Mouse (Mus musculus): ENCODE results near the gene Slc7a4. TPM values are rescaled to one million over a fixed set of nuclear protein-coding genes. Genes with fewer than 3 reads are reported as not detected.

Gene Slc7a4
- polyA plus RNA-seq, 1 experiment from 2014 or later, result 25.0 TPM

DNA sequence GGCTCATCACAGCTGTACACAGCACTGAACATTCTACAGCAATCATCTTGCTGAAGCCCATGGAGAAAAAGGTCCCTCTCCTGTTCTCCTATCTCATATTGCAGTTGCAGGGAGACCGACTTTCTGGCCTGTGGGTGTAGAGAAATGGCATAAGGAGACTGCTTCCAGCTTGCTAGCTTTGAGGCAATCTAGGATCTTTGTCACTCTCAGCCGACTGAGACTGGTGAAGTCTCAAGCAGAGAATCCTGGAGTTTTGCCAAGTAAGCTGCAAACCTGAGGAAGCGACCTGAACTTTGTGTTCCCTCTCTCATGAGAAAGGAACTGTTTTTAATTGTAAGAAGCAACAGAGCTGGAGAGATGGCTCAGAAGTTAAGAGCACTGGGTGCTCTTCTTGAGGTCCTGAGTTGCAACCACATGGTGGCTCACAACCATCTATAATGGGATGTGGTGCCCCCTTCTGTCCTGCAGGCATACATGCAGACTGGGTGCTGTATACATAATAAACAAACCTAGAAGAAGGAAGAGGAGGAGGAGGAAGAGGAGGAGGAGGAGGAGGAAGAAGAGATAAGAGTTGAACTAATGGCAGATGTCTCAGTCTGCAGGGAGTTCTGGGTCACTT, 18.0 kb upstream of the Slc7a4 start:
- 54% methylated on average over 3 of the region's 3 CpGs for WGBS
- Histone ChIP-seq H3K4me2 (replicated peaks) (no peak overlapping the region), H3K9me3 (no peaks in the 10 kb centered on the region), H3K36me3 (no peaks in the 10 kb centered on the region), H3K4me1 (replicated peaks) (no peaks in the 10 kb centered on the region), H3K4me3 (replicated peaks) (no peak overlapping the region), H3K9ac (no peak overlapping the region), H3K27me3 (replicated peaks) (no peaks in the 10 kb centered on the region), H3K27ac (no peak overlapping the region)
- ATAC-seq, result no peak

DNA sequence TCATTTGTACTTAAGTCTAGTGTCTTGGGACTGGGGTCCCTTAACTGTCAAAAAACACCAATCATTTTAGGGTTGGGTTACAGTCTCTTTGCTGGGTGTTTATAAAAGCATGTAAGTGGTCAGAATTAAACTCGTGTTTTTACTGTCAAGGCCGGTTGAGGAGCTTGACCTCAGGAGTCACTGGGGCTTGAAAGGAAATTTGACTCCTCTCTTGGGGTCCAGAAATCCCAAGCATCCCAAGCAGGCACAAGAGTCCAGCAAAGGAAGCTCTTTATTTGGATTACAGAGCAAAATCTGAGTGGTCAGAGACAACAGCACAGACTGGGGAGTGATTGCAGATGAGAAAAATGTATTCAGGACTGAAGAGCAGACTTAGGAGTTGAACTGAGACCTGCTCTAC, 7.7 kb upstream of the Slc7a4 start:
- Histone ChIP-seq H3K4me1 (replicated peaks) (no peaks in the 10 kb centered on the region), H3K36me3 (no peaks in the 10 kb centered on the region), H3K27me3 (replicated peaks) (no peaks in the 10 kb centered on the region), H3K4me3 (replicated peaks) (no peak overlapping the region), H3K9me3 (0 out of 2 replicates have a peak, but pooled peaks cover 3% of the 10 kb centered on the region), H3K4me2 (replicated peaks) (no peak overlapping the region), H3K9ac (no peak overlapping the region), H3K27ac (no peak overlapping the region)
- no peak for ATAC-seq
- WGBS, result 22% methylated on average over 2 of the region's 2 CpGs

DNA sequence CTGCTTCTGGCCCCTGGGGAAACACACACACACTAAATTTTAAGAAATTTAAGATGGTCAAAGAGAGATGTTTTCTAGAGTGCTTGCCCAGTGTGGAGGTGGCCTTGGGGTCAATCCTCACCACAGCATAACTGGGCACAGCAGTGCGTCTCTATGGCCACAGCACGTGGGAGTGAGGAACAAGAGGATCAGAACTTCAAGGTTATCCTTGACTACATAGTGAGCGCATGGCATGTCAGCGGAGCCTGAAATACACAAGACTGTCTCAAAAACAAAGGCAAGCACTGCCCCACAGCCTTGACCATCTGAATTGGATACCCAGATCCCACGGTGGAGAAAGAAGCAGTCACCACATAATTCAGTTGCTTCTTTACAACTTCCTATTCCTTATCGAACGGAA, 1.5 kb upstream of the Slc7a4 start:
- 89% methylated on average over 7 of the region's 7 CpGs for WGBS
- Histone ChIP-seq H3K4me2 (replicated peaks) (no peak overlapping the region), H3K9me3 (0 out of 2 replicates have a peak, but pooled peaks cover 3% of the 10 kb centered on the region), H3K4me3 (replicated peaks) (no peak overlapping the region), H3K9ac (no peak overlapping the region), H3K4me1 (replicated peaks) (no peaks in the 10 kb centered on the region), H3K27me3 (replicated peaks) (no peaks in the 10 kb centered on the region), H3K27ac (no peak overlapping the region), H3K36me3 (no peaks in the 10 kb centered on the region)
- ATAC-seq, result no peak

DNA sequence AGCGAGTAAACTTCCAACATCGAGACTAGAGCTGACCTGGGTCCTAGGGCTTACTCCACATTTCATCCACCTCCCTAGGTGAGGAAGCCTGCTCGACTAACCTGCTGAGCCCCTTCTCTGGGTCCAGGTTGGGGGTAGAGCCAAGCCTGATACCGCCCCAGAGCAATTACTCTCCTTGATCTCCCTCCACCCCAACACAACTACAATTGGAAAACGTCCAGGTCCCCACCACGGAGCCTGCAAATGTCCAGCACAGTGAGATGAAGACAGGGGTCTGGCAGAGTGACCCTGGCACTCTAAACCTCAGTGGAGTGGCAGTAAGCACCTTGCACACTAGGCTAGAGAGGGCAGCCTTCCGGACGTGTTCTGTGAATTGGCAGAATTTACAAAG, 6.2 kb downstream of the Slc7a4 start:
- Histone ChIP-seq H3K4me1 (replicated peaks) (no peaks in the 10 kb centered on the region), H3K36me3 (no peaks in the 10 kb centered on the region), H3K9me3 (no peaks in the 10 kb centered on the region), H3K9ac (peak overlapping the region; percentile 73), H3K27ac (0 out of 2 replicates have a peak overlapping the region, but pooled peaks have one; percentile 44), H3K27me3 (replicated peaks) (peaks cover 3% of the 10 kb centered on the region; the same call in 1 of the 2 replicates), H3K4me2 (replicated peaks) (peak overlapping the region; percentile 94), H3K4me3 (replicated peaks) (peak overlapping the region; percentile 63)
- 15% methylated on average over 8 of the region's 8 CpGs for WGBS
- ATAC-seq, result no peak

DNA sequence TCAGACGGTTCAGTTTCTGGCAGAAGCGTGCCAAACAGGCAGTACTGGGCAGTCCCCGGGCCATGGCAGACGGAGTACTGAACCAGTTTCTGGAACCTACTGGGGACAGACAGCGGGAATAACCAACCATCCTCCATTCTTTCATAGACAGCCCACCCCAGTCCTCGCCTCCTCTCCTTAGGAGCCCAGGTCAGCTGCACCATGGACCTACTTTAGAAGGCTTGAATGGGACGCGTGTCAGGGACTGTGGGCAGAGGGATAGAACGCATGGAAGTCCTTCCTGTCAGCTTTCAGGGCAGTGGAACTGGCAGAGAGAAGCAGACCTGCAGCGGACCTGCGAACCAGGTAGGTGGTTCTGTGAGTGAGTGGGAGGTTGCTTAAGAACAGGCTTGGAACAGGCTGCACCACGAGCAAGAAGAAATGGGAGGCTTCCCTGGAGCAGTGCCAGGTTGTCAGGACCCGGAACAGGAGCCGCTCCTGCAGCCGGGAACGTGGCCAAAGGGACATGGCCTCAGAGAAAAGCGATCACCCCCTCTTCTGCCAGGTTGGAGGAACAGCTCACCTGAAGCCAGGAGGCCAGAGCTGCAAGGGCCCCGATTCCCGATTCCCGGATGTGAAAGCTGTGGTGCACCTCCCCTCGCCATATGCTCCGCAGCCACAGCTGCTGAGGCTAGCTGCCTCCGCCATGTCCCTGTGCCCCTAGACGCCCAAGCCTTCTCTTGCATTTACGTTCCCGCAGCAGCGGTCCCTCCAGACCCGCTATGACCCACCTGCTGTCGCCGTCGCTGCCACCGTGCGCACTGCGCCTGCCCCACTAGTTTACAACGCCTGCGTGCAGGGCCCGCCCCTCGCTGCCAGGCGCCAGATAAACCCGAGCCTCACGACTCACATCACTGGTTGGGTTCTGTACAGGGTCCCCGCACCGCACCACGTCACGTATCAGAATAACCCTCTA, 6.9 kb downstream of the Slc7a4 start:
- H3K4me1 ChIP-seq (replicated peaks), result no peaks in the 10 kb centered on the region
- no peaks in the 10 kb centered on the region for H3K9me3 ChIP-seq
- H3K4me2 ChIP-seq (replicated peaks), result peak overlapping the region; percentile 94
- H3K27me3 ChIP-seq (replicated peaks), result peaks cover 3% of the 10 kb centered on the region; the same call in 1 of the 2 replicates
- H3K36me3 ChIP-seq, result no peaks in the 10 kb centered on the region
- 14% methylated on average over 45 of the region's 45 CpGs for WGBS
- ATAC-seq, result peak; percentile 93
- peak overlapping the region; percentile 44; the same call in 1 of the 2 replicates for H3K27ac ChIP-seq
- peak overlapping the region; percentile 73 for H3K9ac ChIP-seq
- H3K4me3 ChIP-seq (replicated peaks), result peak overlapping the region; percentile 63

DNA sequence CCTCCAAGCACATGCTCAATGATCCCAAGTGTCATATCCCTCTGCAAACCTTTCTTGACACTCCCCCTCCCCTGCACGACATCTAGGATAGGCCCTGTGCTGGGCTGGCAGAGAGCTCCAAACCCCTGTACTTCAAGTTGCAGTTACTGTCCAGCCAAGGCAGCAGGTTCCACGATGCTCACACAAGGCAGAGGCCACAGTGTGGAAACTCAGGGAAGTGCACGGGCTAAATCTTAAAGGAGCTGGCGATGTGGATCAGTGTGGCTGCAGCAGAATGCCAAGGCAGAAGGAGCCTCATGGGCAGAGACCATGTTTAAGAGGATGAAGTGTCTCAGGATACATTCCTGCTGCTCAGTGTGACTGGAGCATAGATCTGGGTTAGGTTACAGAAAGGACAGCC, 16.8 kb downstream of the Slc7a4 start:
- H3K9ac ChIP-seq, result no peak overlapping the region
- H3K4me3 ChIP-seq (replicated peaks), result no peak overlapping the region
- H3K27ac ChIP-seq, result no peak overlapping the region
- H3K27me3 ChIP-seq (replicated peaks), result no peaks in the 10 kb centered on the region
- no peaks in the 10 kb centered on the region for H3K9me3 ChIP-seq
- H3K4me2 ChIP-seq (replicated peaks), result no peak overlapping the region
- no peak for ATAC-seq
- WGBS, result 28% methylated on average over 4 of the region's 4 CpGs
- no peaks in the 10 kb centered on the region for H3K36me3 ChIP-seq
- peaks cover 9% of the 10 kb centered on the region for H3K4me1 ChIP-seq (replicated peaks)

DNA sequence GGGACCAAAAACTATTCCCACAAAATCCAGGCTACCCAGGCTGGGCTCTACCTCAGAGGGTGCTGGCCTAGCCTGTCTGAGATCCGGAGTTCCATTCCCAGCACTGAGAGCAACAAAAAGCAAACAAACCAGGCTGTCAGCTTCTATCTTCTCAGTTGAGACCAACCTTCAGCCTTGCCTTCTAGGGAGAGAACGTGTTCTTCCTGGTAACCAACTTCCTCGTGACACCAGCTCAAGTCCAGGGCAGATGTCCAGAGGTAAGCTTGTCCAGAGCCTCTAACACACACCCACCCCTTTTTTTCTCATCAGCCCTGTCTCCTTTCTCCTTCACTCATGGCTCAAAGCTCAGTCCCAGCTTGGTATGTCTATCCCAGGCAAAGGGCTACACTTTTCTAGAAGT, 18.2 kb downstream of the Slc7a4 start:
- H3K27me3 ChIP-seq (replicated peaks), result no peaks in the 10 kb centered on the region
- no peak for ATAC-seq
- peaks cover 16% of the 10 kb centered on the region for H3K4me1 ChIP-seq (replicated peaks)
- no peaks in the 10 kb centered on the region for H3K36me3 ChIP-seq
- no peak overlapping the region for H3K4me2 ChIP-seq (replicated peaks)
- H3K4me3 ChIP-seq (replicated peaks), result no peak overlapping the region
- no peaks in the 10 kb centered on the region for H3K9me3 ChIP-seq
- no peak overlapping the region for H3K27ac ChIP-seq
- H3K9ac ChIP-seq, result no peak overlapping the region
- 34% methylated on average over 3 of the region's 3 CpGs for WGBS

DNA sequence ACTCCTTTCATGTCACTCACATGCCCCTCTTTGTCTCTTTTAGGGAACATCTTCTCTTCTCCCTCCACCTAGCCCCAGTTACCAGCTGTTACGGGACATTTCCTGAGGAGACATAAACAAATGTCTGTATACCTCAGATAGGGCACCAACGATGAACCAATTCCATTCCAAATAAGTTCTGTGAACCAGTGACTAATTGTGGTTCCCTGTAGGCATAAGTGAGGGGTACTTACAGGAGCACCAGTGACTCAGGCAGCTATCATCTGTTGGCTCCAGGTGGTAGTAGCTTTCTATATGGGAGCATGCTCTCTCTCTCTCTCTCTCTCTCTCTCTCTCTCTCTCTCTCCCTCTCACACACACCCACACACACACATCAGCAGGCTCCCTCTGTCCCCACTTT, 18.8 kb downstream of the Slc7a4 start:
- no peak overlapping the region for H3K27ac ChIP-seq
- H3K4me1 ChIP-seq (replicated peaks), result peaks cover 20% of the 10 kb centered on the region
- H3K36me3 ChIP-seq, result no peaks in the 10 kb centered on the region
- H3K4me2 ChIP-seq (replicated peaks), result no peak overlapping the region
- WGBS, result 41% methylated on average over 2 of the region's 2 CpGs
- H3K9ac ChIP-seq, result no peak overlapping the region
- ATAC-seq, result no peak
- no peaks in the 10 kb centered on the region for H3K9me3 ChIP-seq
- no peaks in the 10 kb centered on the region for H3K27me3 ChIP-seq (replicated peaks)
- no peak overlapping the region for H3K4me3 ChIP-seq (replicated peaks)

DNA sequence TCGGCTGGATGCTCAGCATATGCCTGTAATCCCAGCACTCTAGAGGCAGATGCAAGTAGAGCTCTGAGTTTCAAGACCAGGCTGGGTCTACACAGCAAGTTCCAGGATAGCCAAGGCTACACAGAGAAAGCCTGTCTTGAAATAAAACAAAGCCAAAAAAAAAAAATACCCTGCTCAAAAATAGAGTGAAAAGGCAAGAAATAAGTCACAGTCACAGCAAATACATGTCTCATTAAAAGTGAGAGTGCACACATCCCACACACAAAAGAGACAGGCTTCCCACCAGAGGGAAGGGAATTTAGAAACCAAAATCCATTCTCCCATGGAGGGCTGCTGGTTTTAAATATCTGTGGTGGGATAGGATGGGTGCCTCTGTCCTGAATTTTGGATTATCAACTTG, 19.4 kb downstream of the Slc7a4 start:
- Histone ChIP-seq H3K27me3 (replicated peaks) (no peaks in the 10 kb centered on the region), H3K4me3 (replicated peaks) (no peak overlapping the region), H3K4me1 (replicated peaks) (peaks cover 27% of the 10 kb centered on the region), H3K36me3 (no peaks in the 10 kb centered on the region), H3K27ac (no peak overlapping the region), H3K9ac (no peak overlapping the region), H3K9me3 (no peaks in the 10 kb centered on the region), H3K4me2 (replicated peaks) (no peak overlapping the region)
- no peak for ATAC-seq
- WGBS, result 9% methylated on average over 1 of the region's 1 CpGs

DNA sequence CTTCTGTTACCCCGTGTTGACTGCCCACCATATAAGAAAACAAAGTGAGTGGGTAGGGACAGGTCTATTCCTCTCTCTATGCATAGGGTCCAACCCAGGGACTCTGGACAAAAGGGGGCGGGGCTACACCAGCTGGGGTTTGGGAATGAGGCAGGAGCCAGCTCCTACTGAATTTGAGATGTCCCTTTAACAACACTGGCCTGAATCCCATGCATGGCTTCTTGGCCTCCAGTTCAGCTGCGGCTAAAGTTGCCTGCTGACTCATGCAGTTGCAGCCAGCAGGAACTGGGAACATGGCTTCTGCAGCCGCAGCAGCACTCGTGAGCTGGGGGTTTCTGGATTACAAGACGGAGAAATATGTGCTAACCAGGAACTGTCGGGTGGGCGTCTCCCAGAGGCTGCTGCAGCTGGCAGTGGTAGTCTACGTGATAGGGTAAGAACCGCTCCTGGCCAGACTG, 21.2 kb downstream of the Slc7a4 start, which contains the start of gene P2rx6:
P2rx6 (plus strand) TSS at position 135 of the 458 bp plus-strand sequence.
- Histone ChIP-seq H3K4me1 (replicated peaks) (peaks cover 32% of the 10 kb centered on the region), H3K4me3 (replicated peaks) (peak within 1 kb of the TSS; percentile 20), H3K27ac (peak within 1 kb of the TSS; percentile 60), H3K4me2 (replicated peaks) (peak within 1 kb of the TSS; percentile 56), H3K9me3 (no peaks in the 10 kb centered on the region), H3K36me3 (no peaks in the 10 kb centered on the region), H3K27me3 (replicated peaks) (no peaks in the 10 kb centered on the region), H3K9ac (peak within 1 kb of the TSS; percentile 17; the same call in 1 of the 2 replicates)
- peak; percentile 44 for ATAC-seq
- WGBS, result 5% methylated on average over 10 of the region's 10 CpGs

DNA sequence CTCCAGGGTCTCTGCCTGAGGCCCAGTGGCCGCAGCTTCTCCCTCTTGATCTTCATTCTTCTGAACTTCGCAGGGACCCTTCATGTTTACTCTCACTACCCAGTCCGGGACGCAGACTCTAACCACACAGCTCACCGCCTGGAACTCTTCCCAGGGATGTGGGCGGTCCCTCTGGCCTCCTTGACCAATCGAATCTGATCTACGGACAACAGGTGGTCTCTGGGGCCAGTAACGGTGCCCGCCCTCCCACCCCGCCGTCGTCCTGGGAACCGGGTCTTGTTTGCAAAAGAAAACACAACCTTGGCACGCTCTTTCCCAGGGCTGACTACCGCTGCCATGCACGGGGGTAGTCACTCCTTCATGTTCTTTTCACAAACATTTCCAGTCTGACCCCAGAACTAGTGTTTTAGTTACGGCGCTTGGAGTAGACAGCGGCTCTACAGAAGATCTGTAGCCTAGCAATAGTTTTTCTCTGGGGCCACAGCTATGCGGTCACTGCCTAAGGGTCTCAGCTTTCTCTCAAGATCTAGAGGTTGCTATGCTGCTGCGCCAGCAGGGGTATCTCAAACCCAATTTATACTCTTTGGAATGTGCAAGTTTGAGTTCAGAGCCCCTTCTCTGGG, 21.8 kb downstream of the Slc7a4 start, which contains the start of gene Lrrc74b:
Lrrc74b (minus strand) TSS at position 120 of the 623 bp plus-strand sequence.
- Histone ChIP-seq H3K36me3 (no peaks in the 10 kb centered on the region), H3K27me3 (replicated peaks) (no peaks in the 10 kb centered on the region), H3K4me2 (replicated peaks) (peak within 1 kb of the TSS; percentile 56), H3K9ac (peak within 1 kb of the TSS; percentile 17; the same call in 1 of the 2 replicates), H3K4me1 (replicated peaks) (peaks cover 32% of the 10 kb centered on the region), H3K4me3 (replicated peaks) (peak within 1 kb of the TSS; percentile 20), H3K27ac (peak within 1 kb of the TSS; percentile 60), H3K9me3 (no peaks in the 10 kb centered on the region)
- ATAC-seq, result peak; percentile 76
- 3% methylated on average over 22 of the region's 22 CpGs for WGBS
